Mouse (Mus musculus): Measurements from ENCODE around the gene Rnf38.

Rnf38 gene

DNA sequence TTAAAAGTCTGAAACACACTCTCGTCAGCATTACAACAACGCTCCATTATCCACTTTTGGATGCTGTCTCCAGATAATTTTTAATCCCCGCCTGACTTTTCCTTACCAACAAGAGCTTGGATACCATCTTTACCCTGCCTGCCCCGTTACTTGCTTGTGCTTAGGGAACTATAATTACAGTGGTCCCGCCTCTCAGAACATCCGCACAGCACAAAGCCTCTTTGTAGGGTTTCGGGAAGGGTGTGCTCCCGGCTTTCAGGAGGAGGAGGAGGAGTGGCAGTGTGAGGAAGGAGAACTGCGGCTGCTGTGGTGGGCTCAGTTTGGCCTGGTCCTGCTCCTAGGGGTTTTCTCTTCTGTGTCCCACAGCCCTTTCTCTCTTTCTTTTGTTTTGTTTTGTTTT, 9.4 kb downstream of the Rnf38 start:
- DNase-seq (ENCODE audit: low spot score in 2 of 2), result no peak

GRCm38 (mm10) chr4:44223444-44223843, 10.1 kb downstream of the Rnf38 start:
- no peak for DNase-seq (ENCODE audit: low spot score in 2 of 2)

GRCm38 (mm10) chr4:44216797-44217442, 16.7 kb downstream of the Rnf38 start:
- no peak for DNase-seq (ENCODE audit: low spot score in 2 of 2)

DNA sequence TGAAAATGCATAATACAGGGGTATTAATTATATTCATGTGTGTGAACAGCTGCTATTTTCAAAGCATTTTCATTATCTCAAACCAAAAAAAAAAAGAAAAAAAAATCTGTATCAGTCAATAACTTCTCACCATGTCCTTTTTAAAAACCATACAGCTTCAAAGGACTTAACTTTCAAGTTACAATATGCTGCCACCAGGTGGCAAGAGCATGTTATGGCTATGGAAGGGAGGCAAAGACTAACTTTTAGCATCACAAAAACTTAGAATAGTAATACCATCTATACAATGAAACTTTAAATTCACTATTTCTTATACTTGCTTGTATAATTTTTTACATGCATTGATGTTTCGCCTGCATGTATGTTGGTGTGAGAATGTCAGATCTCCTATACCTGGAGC, 33.6 kb downstream of the Rnf38 start:
- peak in 1 of 2 experiments; percentile 37 for DNase-seq (ENCODE audit: low spot score in 2 of 2)

DNA sequence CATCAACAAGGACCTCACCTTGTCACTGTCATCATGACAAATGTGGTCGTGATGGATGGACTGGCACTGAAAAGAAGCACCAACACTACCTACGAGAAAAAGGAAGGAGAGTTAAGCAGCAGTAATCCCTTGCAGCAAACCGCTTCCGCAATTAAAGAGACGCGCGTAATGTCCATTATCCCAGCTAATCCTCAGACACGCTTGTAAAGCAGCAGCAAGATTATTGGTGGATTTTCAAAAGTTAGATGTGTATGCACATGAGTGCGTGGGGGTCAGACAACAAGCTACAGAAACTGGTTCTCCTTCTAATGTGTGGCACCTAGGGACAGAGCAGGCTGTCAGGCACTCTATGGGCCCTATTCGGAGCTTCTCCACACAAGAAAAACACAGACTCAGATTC, 46.2 kb downstream of the Rnf38 start:
- no peak for DNase-seq (ENCODE audit: low spot score in 2 of 2)

GRCm38 (mm10) chr4:44183862-44184261, 49.7 kb downstream of the Rnf38 start:
- DNase-seq (ENCODE audit: low spot score in 2 of 2), result no peak

- DNase-seq (ENCODE audit: low spot score in 2 of 2), result no peak
Measured at GRCm38 (mm10) chr4:44179748-44180147, 53.8 kb downstream of the Rnf38 start.

DNA sequence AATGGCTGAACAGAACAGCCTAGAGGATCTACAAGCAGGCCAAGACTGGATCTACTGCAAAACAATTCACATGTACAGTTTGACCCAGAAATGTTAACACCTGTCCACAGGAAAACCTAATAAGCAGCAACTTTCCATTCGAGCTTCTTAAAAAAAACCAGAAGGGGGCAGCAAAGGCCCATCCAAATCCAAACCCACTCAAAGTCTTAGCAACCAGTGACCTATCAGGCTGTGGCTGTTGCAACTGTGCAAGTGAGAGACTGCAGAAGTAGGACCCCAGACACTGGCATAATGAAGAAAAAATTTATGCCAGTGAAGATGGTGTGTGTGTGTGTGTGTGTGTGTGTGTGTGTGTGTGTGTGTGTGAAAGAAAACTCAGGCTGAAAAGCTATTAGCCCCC, 60.4 kb downstream of the Rnf38 start:
- DNase-seq (ENCODE audit: low spot score in 2 of 2), result peak in 1 of 2 experiments; percentile 66

- DNase-seq (ENCODE audit: low spot score in 2 of 2), result no peak
Measured at GRCm38 (mm10) chr4:44172676-44173075, 60.9 kb downstream of the Rnf38 start.

- DNase-seq (ENCODE audit: low spot score in 2 of 2), result no peak
Measured at GRCm38 (mm10) chr4:44169884-44170283, 63.7 kb downstream of the Rnf38 start.

DNA sequence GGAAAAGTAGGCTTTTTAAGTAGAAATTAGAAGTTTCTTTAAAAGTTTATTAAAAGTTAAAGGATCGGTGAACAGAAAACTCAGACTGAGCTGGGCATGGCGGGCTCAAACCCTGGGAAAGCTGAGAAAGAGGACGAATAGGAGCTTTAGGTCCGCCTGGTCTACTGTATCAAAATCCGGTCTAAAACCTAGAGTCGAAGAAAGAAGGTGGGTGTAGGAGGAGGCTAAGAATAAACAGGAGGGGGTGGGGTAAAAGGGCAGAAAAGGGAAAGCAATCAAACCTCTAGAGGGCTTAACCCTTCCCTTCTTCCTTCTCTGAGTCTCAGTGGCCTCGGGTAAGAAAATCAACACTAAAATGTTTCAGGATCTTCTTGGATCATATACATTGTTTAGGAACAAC, 64.8 kb downstream of the Rnf38 start:
- peak in 1 of 2 experiments; percentile 34 for DNase-seq (ENCODE audit: low spot score in 2 of 2)

GRCm38 (mm10) chr4:44168231-44168647, 65.3 kb downstream of the Rnf38 start:
- DNase-seq (ENCODE audit: low spot score in 2 of 2), result peak; percentile 91 to 98

DNA sequence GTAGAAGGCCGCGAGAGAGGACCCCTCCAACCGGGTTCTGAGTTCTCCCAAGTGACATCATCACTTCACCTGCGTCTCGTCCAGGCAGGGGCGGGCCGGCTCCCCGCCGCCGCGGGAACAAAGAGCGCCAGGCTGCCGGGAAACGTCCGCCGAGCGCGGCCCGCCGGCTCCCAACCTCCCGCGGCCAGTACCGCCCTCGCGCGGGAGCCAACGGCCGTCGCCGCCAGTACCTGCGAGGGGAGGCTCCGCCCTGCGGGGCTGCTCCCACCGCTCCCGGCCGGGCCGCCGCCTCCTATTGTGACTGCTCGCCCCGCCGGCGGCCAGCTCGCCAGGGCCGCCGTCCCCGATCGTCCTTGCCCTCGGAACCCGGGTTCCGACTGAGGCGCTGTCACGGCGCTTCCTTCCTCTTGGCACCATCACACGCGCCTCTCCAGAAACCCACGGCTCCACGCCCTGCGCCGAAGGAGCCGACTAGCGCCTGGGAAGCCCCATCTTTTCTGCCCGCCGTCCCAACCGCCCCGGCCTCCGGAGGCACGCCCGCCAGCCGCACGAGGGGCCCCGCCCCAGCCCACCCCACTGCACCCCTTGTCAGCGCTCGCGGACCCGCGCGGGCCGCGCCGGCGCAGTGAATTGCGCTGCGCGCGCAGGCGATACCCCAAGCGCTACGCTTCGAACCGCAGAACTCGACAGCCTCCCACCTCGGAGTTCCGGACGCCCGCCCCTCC, 66.0 kb downstream of the Rnf38 start:
- DNase-seq (ENCODE audit: low spot score in 2 of 2), result peak; percentile 83 to 89

DNA sequence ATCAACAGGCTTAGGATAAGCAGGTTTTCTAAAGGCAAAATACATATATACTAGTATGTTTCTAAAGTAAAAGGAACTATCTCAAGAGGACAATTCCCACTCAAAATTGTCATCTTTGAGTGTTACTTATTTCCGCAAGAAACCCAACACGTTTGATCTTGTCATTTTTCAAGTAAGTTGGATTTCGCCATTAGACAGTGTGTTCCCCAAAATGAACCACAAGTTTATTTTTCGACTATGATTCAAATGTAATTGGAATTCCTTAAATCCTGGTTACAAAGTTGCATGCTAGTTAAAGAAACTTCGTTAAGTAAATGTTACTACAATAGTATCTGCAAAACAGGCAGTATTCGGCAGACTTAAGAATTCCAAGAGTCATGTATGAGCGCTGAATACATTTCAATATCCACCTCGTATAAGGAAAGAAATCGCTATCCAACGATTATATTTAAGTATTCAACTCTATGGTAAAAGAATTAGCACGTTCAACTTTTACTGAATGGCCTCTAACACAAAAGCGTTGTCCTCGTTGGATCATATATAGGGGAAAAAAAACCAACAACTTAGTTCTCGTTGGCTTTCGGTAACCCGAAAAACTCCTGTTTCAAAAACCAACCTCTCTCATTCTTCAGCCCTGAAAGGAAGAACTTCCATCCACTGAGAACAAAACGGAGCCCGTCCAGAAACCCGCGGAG, 66.7 kb downstream of the Rnf38 start:
- DNase-seq (ENCODE audit: low spot score in 2 of 2), result no peak

DNA sequence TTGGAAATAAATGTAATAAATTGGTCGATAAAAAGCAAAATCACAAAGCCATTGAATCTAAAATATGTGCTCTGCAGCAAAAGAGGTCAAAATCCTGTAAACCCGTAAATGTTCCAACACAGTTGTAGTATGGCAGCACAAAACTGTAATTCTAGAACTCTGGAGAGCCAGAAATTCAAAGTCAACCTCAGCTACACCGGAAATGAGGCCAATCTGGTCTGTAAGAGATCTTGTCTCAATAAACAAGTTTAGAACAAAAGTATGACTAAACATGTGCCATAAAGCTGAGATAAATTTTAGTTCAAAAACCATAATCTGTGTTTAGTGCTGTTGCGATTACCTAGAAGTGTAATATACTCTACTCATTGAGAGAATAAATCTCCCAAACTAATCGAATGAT, 69.0 kb downstream of the Rnf38 start:
- no peak for DNase-seq (ENCODE audit: low spot score in 2 of 2)

- DNase-seq (ENCODE audit: low spot score in 2 of 2), result no peak
Measured at GRCm38 (mm10) chr4:44163034-44163433, 70.6 kb downstream of the Rnf38 start.

- DNase-seq (ENCODE audit: low spot score in 2 of 2), result peak in 1 of 2 experiments; percentile 25
Measured at GRCm38 (mm10) chr4:44160990-44161689, 72.4 kb downstream of the Rnf38 start.

GRCm38 (mm10) chr4:44159839-44160238, 73.8 kb downstream of the Rnf38 start:
- no peak for DNase-seq (ENCODE audit: low spot score in 2 of 2)

DNA sequence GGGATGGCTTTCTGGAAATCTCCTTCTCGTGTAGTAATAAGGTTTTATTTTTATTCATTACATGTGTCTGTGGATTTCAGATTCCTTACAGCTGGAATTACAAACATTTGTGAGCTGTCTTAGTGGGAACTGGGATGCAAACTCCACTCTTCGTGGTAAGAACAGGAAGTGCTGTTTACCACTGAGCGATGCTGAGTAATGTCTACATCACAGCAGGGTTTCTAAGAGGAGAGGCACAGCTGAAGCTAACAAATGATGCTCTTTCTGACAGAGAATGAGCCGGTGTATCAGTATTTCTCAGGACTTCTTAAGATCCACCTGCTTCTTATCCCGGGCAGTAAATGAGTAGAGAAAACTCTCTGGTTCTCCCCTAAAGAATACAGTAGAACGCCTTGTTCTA, 77.1 kb downstream of the Rnf38 start:
- no peak for DNase-seq (ENCODE audit: low spot score in 2 of 2)

GRCm38 (mm10) chr4:44154884-44155283, 78.7 kb downstream of the Rnf38 start:
- DNase-seq (ENCODE audit: low spot score in 2 of 2), result no peak

DNA sequence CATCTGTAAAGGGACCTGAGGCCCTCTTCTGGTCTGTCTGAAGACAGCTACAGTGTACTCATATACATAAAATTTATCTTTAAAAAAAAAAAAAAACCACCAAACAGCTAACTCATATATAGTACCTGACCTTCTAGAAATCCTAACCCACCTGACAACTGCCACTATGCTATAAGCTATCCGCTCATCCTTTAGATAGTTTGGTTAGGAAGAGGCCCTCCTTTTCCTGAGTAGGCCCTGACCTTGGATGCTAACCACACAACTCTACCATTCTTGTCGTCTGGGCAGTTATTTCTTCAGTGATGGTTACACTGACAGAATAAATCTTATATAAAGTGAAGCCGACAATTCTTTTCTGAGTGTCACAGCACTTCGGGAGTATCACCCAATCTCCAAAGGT, 80.7 kb downstream of the Rnf38 start:
- no peak for DNase-seq (ENCODE audit: low spot score in 2 of 2)

DNA sequence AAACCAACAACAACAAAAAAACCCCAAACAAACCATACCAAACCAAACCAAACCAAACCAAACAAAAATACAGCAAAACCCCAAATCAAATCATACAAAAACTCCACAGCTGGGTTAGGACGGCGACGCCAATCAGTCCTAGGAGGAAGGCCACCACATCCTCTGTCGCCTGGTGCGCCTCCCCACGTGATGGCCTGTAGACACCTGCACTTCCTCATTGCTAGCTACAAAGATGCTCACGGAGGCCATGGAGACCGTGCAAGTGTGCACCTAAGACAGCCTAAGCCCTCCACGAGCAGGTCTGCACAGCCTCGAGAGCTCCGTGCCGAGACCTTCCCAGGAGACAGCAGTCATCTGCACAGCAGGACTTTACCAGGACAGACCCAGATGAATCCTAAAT, 106.8 kb downstream of the Rnf38 start:
- DNase-seq (ENCODE audit: low spot score in 2 of 2), result no peak
